Mouse (Mus musculus) midbrain, embryonic 14.5 days (tissue): ENCODE measurements at regions not wholly inside any gene's neighbourhood (a gene's known extent, or its start where the extent isn't known, plus 50 kb on each side); places are given as distances from the start of the nearest gene placed in this dataset.

Source experiments
- ATAC-seq: fragments of 200-750 bp; cut with Nextera tagmentation; 2 replicates; pipeline ENCODE4 v1.8.0; 2017; ENCODE audit warnings: moderate number of reproducible peaks, moderate library complexity; ENCODE audit not compliant: low FRiP score, low TSS enrichment
- DNase-seq: peaks from one replicate; pipeline ENCODE4 v3.0.0-alpha.2; 2015
- H3K27ac ChIP-seq: fragments of 300-500 bp; sonication (generic); replicated peaks from 2 replicates; pipeline ENCODE4 v1.5.1; 2014; ENCODE audit warnings: mild to moderate bottlenecking, low read depth, low read length, moderate library complexity
- H3K27me3 ChIP-seq: fragments of 300-500 bp; sonication (generic); 2 replicates; pipeline ENCODE4 v1.6.1; 2014; ENCODE audit warnings: low read length, control low read depth, mixed read lengths; ENCODE audit not compliant: control insufficient read depth, insufficient read depth
- H3K36me3 ChIP-seq: fragments of 300-500 bp; sonication (generic); 2 replicates; pipeline ENCODE4 v1.6.1; 2014; ENCODE audit warnings: low read length, control low read depth; ENCODE audit not compliant: control insufficient read depth, insufficient read depth
- H3K4me1 ChIP-seq: fragments of 300-500 bp; sonication (generic); 2 replicates; pipeline ENCODE4 v1.6.1; 2014; ENCODE audit warnings: mild to moderate bottlenecking, antibody characterized with exemption, low read length, control low read depth; ENCODE audit not compliant: control insufficient read depth, insufficient read depth
- H3K4me2 ChIP-seq: fragments of 300-500 bp; sonication (generic); 2 replicates; pipeline ENCODE4 v1.6.1; 2014; ENCODE audit warnings: mild to moderate bottlenecking, low read length, moderate library complexity
- H3K4me3 ChIP-seq: fragments of 300-500 bp; sonication (generic); replicated peaks from 2 replicates; pipeline ENCODE4 v1.5.1; 2014; ENCODE audit warnings: low read depth, low read length
- H3K9ac ChIP-seq: fragments of 300-500 bp; sonication (generic); replicated peaks from 2 replicates; pipeline ENCODE4 v1.6.1; 2014; ENCODE audit warnings: mild to moderate bottlenecking, low read length, moderate library complexity
- H3K9me3 ChIP-seq: fragments of 300-500 bp; sonication (generic); 2 replicates; pipeline ENCODE4 v1.6.1; 2016; ENCODE audit warnings: low read length, control low read depth, mixed read lengths; ENCODE audit not compliant: control insufficient read depth
- WGBS: fragments of 180-500 bp; shearing (Covaris S2); extraction: QIAGEN DNeasy Blood & Tissue Kit; methylation state at CpG from one replicate; pipeline ENCODE4 v1.1.7; 2014; 5-methylcytosine and 5-hydroxymethylcytosine counted together

DNA sequence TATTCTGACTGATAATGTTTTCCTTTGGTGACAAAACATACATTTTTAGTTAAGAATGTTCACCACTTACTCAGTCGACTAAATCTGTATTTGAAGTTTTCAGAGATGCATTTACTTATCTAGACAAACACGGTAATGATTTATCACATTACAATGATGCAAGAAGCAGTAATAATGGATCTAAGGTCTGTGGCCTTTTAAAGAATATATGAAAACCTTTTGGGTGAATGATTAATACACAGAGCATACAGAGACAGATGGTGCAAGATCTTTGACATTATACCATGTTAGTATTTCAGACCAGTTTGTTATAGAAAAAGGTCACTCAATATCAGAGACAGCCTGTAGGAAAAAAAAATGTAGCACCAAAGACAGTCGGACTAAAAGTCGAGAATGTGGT lies 1004.2 kb upstream of the Ncam2 start:
- Histone ChIP-seq H3K4me3 (no peak overlapping the region), H3K9me3 (no peaks in the 10 kb centered on the region), H3K36me3 (no peaks in the 10 kb centered on the region), H3K4me2 (no peak overlapping the region), H3K27ac (no peak overlapping the region), H3K4me1 (no peaks in the 10 kb centered on the region), H3K27me3 (no peaks in the 10 kb centered on the region), H3K9ac (no peak overlapping the region)
- 85% methylated on average over 4 of the region's 4 CpGs for WGBS
- ATAC-seq (no peak), DNase-seq (no peak)

DNA sequence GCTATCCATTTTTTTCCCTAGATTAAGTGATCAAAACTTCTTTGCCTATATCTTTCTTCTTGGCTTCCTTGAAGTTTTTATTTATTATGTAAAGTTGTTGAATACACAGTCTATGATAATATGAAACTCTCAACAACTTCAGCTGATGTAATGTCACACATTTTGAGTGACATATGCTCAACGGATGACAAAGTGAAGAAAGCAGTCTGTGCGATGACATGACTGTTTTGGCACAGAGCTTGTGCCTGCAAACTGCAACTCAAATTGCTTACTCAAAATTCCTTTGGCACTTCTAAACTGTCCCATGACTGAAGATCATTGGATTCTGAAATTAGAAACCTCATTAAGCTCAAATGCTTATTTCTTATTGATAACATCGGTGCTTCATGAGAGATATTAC lies 997.7 kb upstream of the Ncam2 start:
- no peak for DNase-seq
- H3K4me2 ChIP-seq, result no peak overlapping the region
- no peak overlapping the region for H3K9ac ChIP-seq
- no peak overlapping the region for H3K27ac ChIP-seq
- no peaks in the 10 kb centered on the region for H3K36me3 ChIP-seq
- H3K27me3 ChIP-seq, result no peaks in the 10 kb centered on the region
- 88% methylated on average over 3 of the region's 3 CpGs for WGBS
- ATAC-seq, result no peak
- H3K9me3 ChIP-seq, result no peaks in the 10 kb centered on the region
- H3K4me3 ChIP-seq, result no peak overlapping the region
- no peaks in the 10 kb centered on the region for H3K4me1 ChIP-seq

DNA sequence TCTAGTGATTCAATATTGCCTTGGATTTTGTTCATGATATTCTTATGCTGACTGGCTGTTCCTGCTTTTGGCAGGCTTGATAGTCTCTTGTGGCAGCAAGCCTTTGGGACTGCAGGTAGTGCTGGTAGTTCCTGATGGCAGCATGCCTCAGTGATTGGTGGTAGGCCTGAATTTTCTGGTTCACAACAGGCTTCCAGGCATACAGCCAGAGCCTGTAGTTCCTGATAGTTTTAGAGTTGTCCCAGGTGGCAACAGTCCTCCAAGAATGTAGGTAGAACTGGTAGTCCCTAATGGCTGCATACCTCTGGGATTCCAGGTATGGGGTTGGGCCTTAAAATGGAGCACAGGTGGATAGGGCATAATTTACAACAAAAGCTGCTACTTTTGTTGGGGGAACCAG lies 987.7 kb upstream of the Ncam2 start:
- no peaks in the 10 kb centered on the region for H3K27me3 ChIP-seq
- H3K9me3 ChIP-seq, result no peaks in the 10 kb centered on the region
- no peak overlapping the region for H3K4me3 ChIP-seq
- H3K36me3 ChIP-seq, result no peaks in the 10 kb centered on the region
- no peaks in the 10 kb centered on the region for H3K4me1 ChIP-seq
- no peak overlapping the region for H3K9ac ChIP-seq
- ATAC-seq (no peak), DNase-seq (no peak)
- no peak overlapping the region for H3K4me2 ChIP-seq
- no peak overlapping the region for H3K27ac ChIP-seq

DNA sequence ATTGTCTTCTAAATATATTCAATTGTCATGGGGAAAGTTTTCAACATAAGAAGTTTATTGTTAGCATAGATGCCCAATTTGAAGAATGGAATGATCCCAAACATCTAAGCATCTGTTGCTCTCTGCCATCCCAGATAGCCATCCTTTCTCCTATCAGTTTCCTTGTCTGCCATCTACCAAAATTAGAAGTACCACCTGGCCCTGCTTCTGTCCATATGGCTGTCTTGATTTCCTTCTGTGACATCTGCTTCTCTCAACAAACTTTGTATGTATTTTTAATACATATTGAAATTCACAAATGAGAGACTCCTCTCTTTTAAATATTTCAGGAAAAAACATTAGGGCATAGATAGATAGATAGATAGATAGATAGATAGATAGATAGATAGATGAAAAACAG lies 945.1 kb upstream of the Ncam2 start:
- Histone ChIP-seq H3K4me1 (no peaks in the 10 kb centered on the region), H3K36me3 (no peaks in the 10 kb centered on the region), H3K4me2 (no peak overlapping the region), H3K27ac (no peak overlapping the region), H3K27me3 (no peaks in the 10 kb centered on the region), H3K9ac (no peak overlapping the region), H3K4me3 (no peak overlapping the region), H3K9me3 (no peaks in the 10 kb centered on the region)
- ATAC-seq (no peak), DNase-seq (no peak)

DNA sequence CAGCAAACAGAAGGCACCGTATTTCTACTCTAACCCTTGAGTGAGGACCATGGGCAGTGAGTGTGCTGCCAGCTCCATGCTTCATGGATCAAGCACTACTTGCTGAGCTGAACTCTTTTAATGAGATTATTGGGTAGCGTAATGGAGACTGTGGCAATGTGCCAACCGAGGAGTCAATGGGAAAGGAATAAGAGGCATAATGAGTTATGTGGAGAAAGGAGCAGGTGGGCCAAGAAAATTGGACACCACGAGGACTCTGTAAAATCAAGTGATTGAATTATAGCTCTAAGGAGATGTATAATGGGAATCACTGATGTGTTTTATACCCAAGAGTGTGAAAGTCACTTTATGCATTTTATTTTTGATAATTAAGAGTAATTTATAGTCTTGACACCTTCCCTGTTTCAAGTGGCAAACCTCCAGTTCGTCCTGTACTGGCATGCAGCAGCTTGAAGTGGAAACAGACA lies 934.3 kb upstream of the Ncam2 start:
- Histone ChIP-seq H3K4me1 (no peaks in the 10 kb centered on the region), H3K4me2 (no peak overlapping the region), H3K36me3 (no peaks in the 10 kb centered on the region), H3K9ac (no peak overlapping the region), H3K27ac (no peak overlapping the region), H3K4me3 (no peak overlapping the region), H3K27me3 (no peaks in the 10 kb centered on the region), H3K9me3 (no peaks in the 10 kb centered on the region)
- peak; percentile 80; the same call in 1 of the 2 replicates for ATAC-seq
- WGBS, result 32% methylated on average over 5 of the region's 5 CpGs
- DNase-seq, result peak; percentile 74

DNA sequence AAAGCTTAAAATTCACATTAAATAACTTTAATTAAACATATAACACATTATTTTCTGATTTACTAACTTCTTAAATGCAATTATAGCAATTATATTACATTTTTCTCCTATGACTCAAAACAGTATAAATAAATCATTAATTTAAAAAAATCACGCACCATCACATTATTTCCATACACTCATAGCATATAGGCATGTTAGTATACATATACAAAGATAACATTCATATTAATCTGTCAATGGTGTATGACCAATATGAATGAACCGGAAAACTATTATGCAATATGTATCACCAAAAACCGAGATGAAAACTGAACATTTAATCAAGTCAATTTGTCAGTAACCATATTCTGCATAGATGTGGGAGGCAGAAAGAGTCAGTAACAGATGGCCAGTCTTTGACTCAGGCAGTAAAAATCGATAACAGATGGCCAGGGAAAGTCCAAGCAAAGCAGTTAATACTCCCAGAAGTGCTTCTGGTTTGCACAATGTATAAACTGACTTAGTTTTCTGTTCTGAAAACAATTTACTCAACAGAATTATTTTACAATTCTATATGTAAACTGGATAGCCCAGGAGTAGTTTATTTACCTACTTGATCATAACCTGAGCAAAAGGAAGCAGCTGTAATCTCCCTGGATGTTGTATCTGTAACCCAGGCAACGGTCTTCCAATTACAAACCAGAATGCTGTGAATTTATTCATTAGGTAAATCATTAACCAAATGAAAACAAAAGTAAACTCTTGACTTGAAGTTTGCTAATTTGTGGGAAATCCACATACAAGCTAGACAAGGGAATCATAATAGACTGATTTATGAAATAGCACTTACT lies 928.0 kb upstream of the Ncam2 start:
- H3K4me1 ChIP-seq, result 0 out of 2 replicates have a peak, but pooled peaks cover 4% of the 10 kb centered on the region
- peak; percentile 31 for DNase-seq
- ATAC-seq, result peak; percentile 63; the same call in 1 of the 2 replicates

More for the DNA sequence above, 928.0 kb upstream of the Ncam2 start:
- Histone ChIP-seq H3K4me3 (no peak overlapping the region), H3K27me3 (no peaks in the 10 kb centered on the region), H3K4me2 (no peak overlapping the region), H3K9ac (no peak overlapping the region), H3K36me3 (no peaks in the 10 kb centered on the region), H3K9me3 (no peaks in the 10 kb centered on the region), H3K27ac (no peak overlapping the region)
- WGBS, result 68% methylated on average over 5 of the region's 5 CpGs
